Mouse (Mus musculus) lung, embryonic 14.5 days (tissue): ENCODE measurements around the gene Grtp1. TPM values are rescaled to one million over a fixed set of nuclear protein-coding genes. Genes with fewer than 3 reads are reported as not detected.
A peak's percentile ranks its signal among the peaks of the same experiment; 100 is the strongest.
"Not testable (repeated sequence)": the region's sequence is repeated elsewhere in the genome, so short reads cannot be mapped to it uniquely, and the experiment has no call there.

ENCODE experiments used
- ATAC-seq: fragments of 200-750 bp; cut with Nextera tagmentation; 2 replicates; pipeline ENCODE4 v1.8.0; 2017; ENCODE audit warnings: mild to moderate bottlenecking, moderate TSS enrichment, moderate library complexity; ENCODE audit not compliant: insufficient read depth
- DNase-seq: peaks from one replicate; pipeline ENCODE4 v3.0.0-alpha.2; 2015
- H3K27ac ChIP-seq: fragments of 300-500 bp; sonication (generic); 2 replicates; pipeline ENCODE4 v1.5.1; 2014; ENCODE audit warnings: low read depth, mild to moderate bottlenecking, moderate library complexity
- H3K27me3 ChIP-seq: fragments of 300-500 bp; sonication (generic); 2 replicates; pipeline ENCODE4 v1.6.1; 2014; ENCODE audit warnings: low read length, control low read depth; ENCODE audit not compliant: insufficient read depth
- H3K36me3 ChIP-seq: fragments of 300-500 bp; sonication (generic); 2 replicates; pipeline ENCODE4 v1.6.1; 2014; ENCODE audit warnings: control low read depth; ENCODE audit not compliant: insufficient read depth
- H3K4me1 ChIP-seq: fragments of 300-500 bp; sonication (generic); 2 replicates; pipeline ENCODE4 v1.6.1; 2014; ENCODE audit warnings: antibody characterized with exemption, control low read depth; ENCODE audit not compliant: insufficient read depth
- H3K4me2 ChIP-seq: fragments of 300-500 bp; sonication (generic); 2 replicates; pipeline ENCODE4 v1.6.1; 2014; ENCODE audit warnings: mild to moderate bottlenecking
- H3K4me3 ChIP-seq: fragments of 300-500 bp; sonication (generic); 2 replicates; pipeline ENCODE4 v1.5.1; 2014; ENCODE audit warnings: low read depth, low read length
- H3K9ac ChIP-seq: fragments of 300-500 bp; sonication (generic); 2 replicates; pipeline ENCODE4 v1.6.1; 2014
- H3K9me3 ChIP-seq: fragments of 300-500 bp; sonication (generic); 2 replicates; pipeline ENCODE4 v1.6.1; 2016; ENCODE audit warnings: low read depth, low read length, control low read depth
- CTCF ChIP-seq: IDR thresholded peaks from 2 replicates; pipeline ENCODE4 v1.5.1; 2016; ENCODE audit warnings: antibody characterized with exemption, low read depth
- WGBS: fragments of 180-500 bp; shearing (Covaris S2); extraction: QIAGEN DNeasy Blood & Tissue Kit; methylation state at CpG from one replicate; pipeline ENCODE4 v1.1.7; 2014; 5-methylcytosine and 5-hydroxymethylcytosine counted together
- microRNA counts: library from miRNA; unstranded; fragments of <30 nt; microRNA quantifications from one replicate; lab custom pipeline; 2016
- microRNA-seq: library from miRNA; unstranded; fragments of <30 nt; microRNA quantifications from one replicate; pipeline ENCODE4, GENCODE M21; 2016; ENCODE audit warnings: borderline number of aligned reads
- polyA plus RNA-seq: library from polyadenylated mRNA; unstranded; fragments of >200 nt; fragmentation: Nextera tagmentation; extraction: Ambion mirVana; gene quantifications from 2 replicates; pipeline ENCODE4 v1.2.1, GENCODE M21; 2014

Gene Grtp1
- polyA plus RNA-seq, 1 experiment from 2014 or later, result 4.8 TPM

DNA sequence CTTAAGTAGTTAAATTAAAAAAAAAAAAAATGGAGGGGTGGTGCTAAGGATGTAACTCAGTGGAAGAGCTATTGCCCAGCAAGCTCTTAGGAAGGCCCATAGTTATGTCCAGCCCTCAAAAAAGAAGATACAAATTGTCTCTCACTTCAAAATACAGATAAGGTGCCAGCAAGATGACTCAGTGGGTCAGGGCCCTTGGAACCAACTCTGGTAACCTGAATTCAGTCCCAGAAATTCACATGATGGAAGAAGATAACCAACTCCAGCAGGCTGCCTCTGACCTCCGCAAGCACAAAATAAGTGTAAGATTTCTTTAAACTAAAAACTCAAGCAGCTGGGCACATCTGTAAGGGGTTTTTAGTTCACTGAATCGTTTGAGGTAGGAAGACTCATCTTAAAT lies 51.9 kb downstream of the Grtp1 start:
- WGBS, result 85% methylated on average over 2 of the region's 2 CpGs
- no peak for TF ChIP-seq CTCF
- H3K9me3 ChIP-seq, result no peaks in the 10 kb centered on the region
- DNase-seq (no peak), ATAC-seq (no peak)
- H3K9ac ChIP-seq, result no peak overlapping the region
- H3K4me1 ChIP-seq, result no peaks in the 10 kb centered on the region
- H3K27me3 ChIP-seq, result no peaks in the 10 kb centered on the region
- no peak overlapping the region for H3K4me3 ChIP-seq
- H3K27ac ChIP-seq, result no peak overlapping the region
- H3K4me2 ChIP-seq, result no peak overlapping the region
- peaks cover 52% of the 10 kb centered on the region for H3K36me3 ChIP-seq

DNA sequence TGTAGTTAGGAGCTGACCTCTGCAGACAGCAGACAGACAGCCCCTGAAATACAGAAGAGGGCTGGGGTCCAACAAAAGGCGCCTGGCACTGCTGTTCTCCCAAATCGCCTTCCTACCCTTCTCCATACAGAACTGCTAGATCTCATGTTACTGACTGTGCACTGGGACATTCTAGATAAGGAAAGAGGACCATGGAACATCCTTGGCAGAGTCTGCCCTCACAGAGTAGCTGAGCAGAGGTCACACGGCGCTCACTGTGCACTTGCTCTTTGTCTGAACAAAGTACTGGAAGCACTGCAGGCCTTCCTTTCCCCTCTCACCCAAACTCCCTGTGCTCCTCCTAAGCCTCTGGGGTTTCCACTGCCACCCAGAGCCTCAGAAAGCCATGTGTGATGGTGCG lies 58.7 kb downstream of the Grtp1 start:
- TF ChIP-seq CTCF, result no peak
- no peak for DNase-seq
- ATAC-seq, result no peak
- H3K4me2 ChIP-seq, result no peak overlapping the region
- H3K4me3 ChIP-seq, result no peak overlapping the region
- no peaks in the 10 kb centered on the region for H3K9me3 ChIP-seq
- no peak overlapping the region for H3K9ac ChIP-seq
- no peak overlapping the region for H3K27ac ChIP-seq
- no peaks in the 10 kb centered on the region for H3K27me3 ChIP-seq
- H3K36me3 ChIP-seq, result peaks cover 100% of the 10 kb centered on the region
- 89% methylated on average over 5 of the region's 5 CpGs for WGBS
- no peaks in the 10 kb centered on the region for H3K4me1 ChIP-seq

DNA sequence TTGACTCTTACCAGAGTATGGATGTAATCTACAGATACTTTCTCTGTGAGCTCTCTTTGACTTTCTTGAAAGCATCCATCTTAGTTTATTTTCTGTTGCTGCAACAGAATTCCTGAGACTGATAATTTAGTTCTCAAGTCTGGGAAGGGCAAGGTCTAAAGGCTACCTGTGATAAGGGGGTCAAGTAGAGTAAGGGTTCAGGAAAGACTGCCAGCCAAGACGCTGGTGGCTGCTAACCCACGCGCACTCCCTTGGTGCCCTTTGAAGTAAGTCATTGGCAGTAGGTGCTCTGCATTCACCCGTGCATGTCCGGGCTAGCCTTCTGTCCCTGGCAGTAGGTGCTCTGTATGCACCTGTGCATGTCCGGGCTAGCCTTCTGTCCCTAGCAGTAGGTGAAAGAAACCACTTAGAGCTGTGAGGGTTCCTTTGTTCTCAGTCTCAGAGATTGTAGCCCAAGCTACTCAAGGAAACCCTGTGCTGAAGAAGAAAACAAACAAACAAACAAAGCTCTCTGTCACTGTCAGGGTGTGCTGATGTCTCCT lies 60.7 kb downstream of the Grtp1 start:
- DNase-seq (no peak), ATAC-seq (no peak)
- Histone ChIP-seq H3K9me3 (no peaks in the 10 kb centered on the region), H3K9ac (no peak overlapping the region), H3K4me2 (no peak overlapping the region), H3K27me3 (no peaks in the 10 kb centered on the region), H3K27ac (no peak overlapping the region), H3K4me1 (no peaks in the 10 kb centered on the region), H3K4me3 (no peak overlapping the region), H3K36me3 (peaks cover 100% of the 10 kb centered on the region)
- WGBS, result 86% methylated on average over 6 of the region's 6 CpGs
- TF ChIP-seq CTCF, result no peak

DNA sequence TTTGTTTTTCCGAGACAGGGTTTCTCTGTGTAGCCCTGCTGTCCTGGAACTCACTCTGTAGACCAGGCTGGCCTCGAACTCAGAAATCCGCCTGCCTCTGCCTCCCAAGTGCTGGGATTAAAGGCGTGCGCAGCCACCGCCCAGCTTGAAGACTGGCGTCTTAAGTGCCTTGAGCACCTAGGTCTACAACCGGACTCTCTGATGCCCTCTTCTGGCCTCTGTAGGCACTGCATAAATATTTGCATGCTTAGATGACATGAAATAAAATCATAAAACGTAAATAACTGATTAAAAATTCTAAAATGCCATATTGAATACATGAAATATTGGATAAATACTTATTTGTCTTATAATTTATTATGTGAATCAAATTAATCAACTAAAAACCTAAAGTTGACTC lies 68.2 kb downstream of the Grtp1 start:
- peak; percentile 59 for TF ChIP-seq CTCF
- ATAC-seq, H3K4me2 ChIP-seq, H3K27me3 ChIP-seq, H3K9me3 ChIP-seq, H3K4me3 ChIP-seq, H3K4me1 ChIP-seq, H3K27ac ChIP-seq, H3K9ac ChIP-seq: not testable (repeated sequence)
- DNase-seq, result peak; percentile 84
- 74% methylated on average over 9 of the region's 9 CpGs for WGBS
- H3K36me3 ChIP-seq, result peaks cover 96% of the 10 kb centered on the region

DNA sequence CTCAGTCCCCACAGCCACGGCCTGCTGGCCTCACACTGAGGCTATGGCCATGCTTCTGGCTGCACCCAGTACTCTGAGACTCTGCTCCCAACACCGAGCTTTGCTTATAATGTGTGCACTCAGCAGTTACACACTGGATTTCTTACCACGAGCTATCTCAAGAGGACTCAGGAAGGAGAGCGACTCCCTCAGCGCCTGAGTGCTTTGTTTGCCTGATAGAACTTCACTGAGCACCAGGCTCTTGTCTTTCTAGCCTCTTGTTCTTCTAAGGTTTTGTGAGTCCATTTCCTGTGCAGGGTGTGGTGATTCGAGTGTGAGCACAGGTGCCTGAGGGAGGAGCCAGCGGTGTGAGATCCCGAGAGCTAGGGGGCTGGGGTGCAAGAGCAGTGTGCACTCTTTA lies 75.5 kb downstream of the Grtp1 start:
- Histone ChIP-seq H3K36me3 (peaks cover 85% of the 10 kb centered on the region), H3K4me1 (no peaks in the 10 kb centered on the region)
- ATAC-seq, result no peak

DNA sequence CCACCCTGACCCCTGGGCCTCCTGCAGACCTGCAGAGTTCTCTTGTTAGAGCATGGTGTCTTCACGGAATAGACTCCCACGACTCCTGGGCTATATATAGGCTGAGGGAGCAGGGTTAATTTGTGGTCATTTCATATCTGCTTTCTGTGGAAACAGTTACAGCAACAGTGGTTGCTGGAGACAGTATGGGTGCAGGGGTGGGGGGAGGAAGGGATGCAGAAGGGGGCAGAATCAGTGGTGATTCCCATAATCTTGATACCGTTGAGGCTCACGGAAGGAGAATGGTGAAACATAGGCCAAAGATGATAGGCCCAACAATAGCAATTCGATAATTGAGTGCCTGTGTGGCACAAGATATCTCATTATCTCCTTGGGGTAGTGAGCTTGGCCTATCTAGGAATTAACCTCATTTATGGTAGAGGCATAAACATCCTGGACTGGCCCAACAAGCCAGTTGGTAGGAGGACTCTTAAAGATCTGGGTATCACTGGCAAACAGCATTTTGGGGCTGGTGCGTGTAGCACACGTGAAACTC lies 77.5 kb downstream of the Grtp1 start:
- Histone ChIP-seq H3K9me3 (no peaks in the 10 kb centered on the region), H3K4me3 (no peak overlapping the region), H3K4me1 (no peaks in the 10 kb centered on the region), H3K27me3 (no peaks in the 10 kb centered on the region), H3K4me2 (no peak overlapping the region), H3K9ac (no peak overlapping the region), H3K27ac (no peak overlapping the region), H3K36me3 (peaks cover 76% of the 10 kb centered on the region)
- TF ChIP-seq CTCF, result no peak
- 89% methylated on average over 7 of the region's 7 CpGs for WGBS
- no peak for DNase-seq
- no peak for ATAC-seq

More for the DNA sequence above, 75.5 kb downstream of the Grtp1 start:
- WGBS, result 81% methylated on average over 8 of the region's 8 CpGs
- no peak overlapping the region for H3K4me2 ChIP-seq
- H3K27me3 ChIP-seq, result no peaks in the 10 kb centered on the region
- H3K9me3 ChIP-seq, result no peaks in the 10 kb centered on the region
- H3K27ac ChIP-seq, result no peak overlapping the region
- no peak overlapping the region for H3K9ac ChIP-seq
- no peak overlapping the region for H3K4me3 ChIP-seq
- TF ChIP-seq CTCF, result no peak
- DNase-seq, result no peak

MicroRNAs encoded within 50 kb of the gene (microRNA counts, 519-probe panel; counts per million panel counts)
- 1,995 counts per million, percentile 21 among the panel's probes with 10 or more counts for microRNA mmu-miR-1968 (lab: Ali Mortazavi, UCI)

Small RNA genes within 50 kb of the gene (microRNA-seq; reads per million reads assigned to microRNA genes)
- gene Mir1968 (5.0 reads per million, percentile 17 among the genes with 10 or more reads in this experiment), gene Mir7065 (not detected)

Other genes with a start within 250 kb of the Grtp1 start
- gene F7, start 174.6 kb downstream of the Grtp1 start, polyA plus RNA-seq, result 0.09 TPM in 1 of 2 replicates, not detected in the other
- gene F10, start 163.3 kb downstream of the Grtp1 start, polyA plus RNA-seq, result 0.88 and 1.1 TPM in 2 replicates
- gene Proz, start 139.7 kb downstream of the Grtp1 start, polyA plus RNA-seq, result 0.29 and 0.38 TPM in 2 replicates
- gene Pcid2, start 95.2 kb downstream of the Grtp1 start, polyA plus RNA-seq, result 39.2 and 40.0 TPM in 2 replicates
- gene Cul4a, start 95.0 kb downstream of the Grtp1 start, polyA plus RNA-seq, result 93.2 and 98.9 TPM in 2 replicates
- gene Lamp1, start 41.5 kb downstream of the Grtp1 start, polyA plus RNA-seq, result 309 and 315 TPM in 2 replicates
- 1.6 TPM in 1 of 2 replicates, not detected in the other for gene Adprhl1, start 53.5 kb upstream of the Grtp1 start, polyA plus RNA-seq
- 26.2 TPM in 2 replicates for gene Dcun1d2, start 87.5 kb upstream of the Grtp1 start, polyA plus RNA-seq
- 36.8 and 44.0 TPM in 2 replicates for gene Tmco3, start 87.6 kb upstream of the Grtp1 start, polyA plus RNA-seq
- gene Tfdp1, start 138.1 kb upstream of the Grtp1 start, polyA plus RNA-seq, result 216 and 219 TPM in 2 replicates
- gene Atp4b, start 196.2 kb upstream of the Grtp1 start, polyA plus RNA-seq, result not detected in 2 replicates
- gene Grk1, start 204.5 kb upstream of the Grtp1 start, polyA plus RNA-seq, result not detected in 2 replicates
- 0.59 and 0.95 TPM in 2 replicates for gene Tmem255b, start 234.6 kb upstream of the Grtp1 start, polyA plus RNA-seq